ENCODE assay signal across 27 mouse cellular contexts in the genomic region with DNA sequence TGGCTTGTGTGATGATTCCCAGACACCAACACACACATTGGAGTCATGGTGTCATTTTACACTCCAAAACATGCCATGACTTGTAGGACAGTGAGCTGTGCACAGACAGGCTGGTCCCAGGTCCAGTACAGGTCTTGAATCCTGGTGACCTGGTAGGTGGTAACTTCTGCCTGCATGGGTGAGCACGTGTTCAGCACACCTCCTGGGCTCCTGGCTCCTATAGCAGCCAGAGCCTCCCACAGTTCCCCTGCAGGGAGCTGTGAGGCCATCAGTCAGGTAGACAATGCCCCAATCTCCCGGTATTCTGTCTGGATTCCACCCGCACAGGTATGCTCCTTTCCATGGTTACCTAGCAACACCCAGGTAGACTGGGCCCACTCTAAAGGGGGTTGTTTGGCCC. TPM values are rescaled to one million over a fixed set of nuclear protein-coding genes. Genes with fewer than 3 reads are reported as not detected.
DNase-seq lines count a peak whose midpoint lies in the region; ATAC-seq lines count a peak whose summit lies in the region.
"Had no signal": no experiment of that assay in that cellular context is flagged by ENCODE, and none has a peak within 500 bp of the region (broad histone marks: within the 10 kb centered on the region; RNA-seq: fewer than 3 reads in every experiment).

No protein-coding gene starts in this region.

- H3K36me3 ChIP-seq in embryonic facial prominence, embryonic 12.5 days = no peaks in the 10 kb centered on the region
- no peaks in the 10 kb centered on the region for H3K36me3 ChIP-seq in embryonic facial prominence, embryonic 10.5 days (replicated peaks)
- no peaks in the 10 kb centered on the region for H3K36me3 ChIP-seq in embryonic facial prominence, embryonic 13.5 days
- no peaks in the 10 kb centered on the region for H3K36me3 ChIP-seq in hindbrain, embryonic 12.5 days
- H3K36me3 ChIP-seq: G1E had no signal

- H3K9ac ChIP-seq in embryonic facial prominence, embryonic 12.5 days = no peak overlapping the region
- H3K9ac ChIP-seq in embryonic facial prominence, embryonic 13.5 days = no peak overlapping the region
- H3K9ac ChIP-seq in hindbrain, embryonic 12.5 days = no peak overlapping the region

- 0 out of 2 replicates have a peak, but pooled peaks have one; percentile 22 for ATAC-seq in embryonic facial prominence, embryonic 12.5 days (ENCODE audit: insufficient number of reproducible peaks, insufficient read depth, low FRiP score, low TSS enrichment)
- peak; percentile 53; the same call in 1 of the 2 replicates for ATAC-seq in embryonic facial prominence, embryonic 13.5 days (ENCODE audit: insufficient number of reproducible peaks, insufficient read depth, low FRiP score, low TSS enrichment, low read depth)
- ATAC-seq in hindbrain, embryonic 12.5 days (ENCODE audit: low FRiP score) = no peak
- ATAC-seq: activated CD4-positive, CD25-positive, alpha-beta regulatory T cell, adult 4 months; CD4-positive, CD25-positive, alpha-beta regulatory T cell, adult 4 months; Patski had no signal

- no peaks in the 10 kb centered on the region for H3K9me3 ChIP-seq in embryonic facial prominence, embryonic 12.5 days
- no peaks in the 10 kb centered on the region for H3K9me3 ChIP-seq in embryonic facial prominence, embryonic 10.5 days
- H3K9me3 ChIP-seq in embryonic facial prominence, embryonic 13.5 days = no peaks in the 10 kb centered on the region
- no peaks in the 10 kb centered on the region for H3K9me3 ChIP-seq in hindbrain, embryonic 12.5 days (replicated peaks)
- H3K9me3 ChIP-seq: G1E had no signal

- WGBS in embryonic facial prominence, embryonic 12.5 days = 72% methylated on average over 3 of the region's 3 CpGs
- WGBS in embryonic facial prominence, embryonic 10.5 days = 68% methylated on average over 3 of the region's 3 CpGs
- WGBS in embryonic facial prominence, embryonic 13.5 days = 53% methylated on average over 3 of the region's 3 CpGs
- 64% methylated on average over 3 of the region's 3 CpGs for WGBS in hindbrain, embryonic 12.5 days

- H3K4me1 ChIP-seq in embryonic facial prominence, embryonic 12.5 days = no peaks in the 10 kb centered on the region
- H3K4me1 ChIP-seq in embryonic facial prominence, embryonic 10.5 days = no peaks in the 10 kb centered on the region
- H3K4me1 ChIP-seq in embryonic facial prominence, embryonic 13.5 days = no peaks in the 10 kb centered on the region
- no peaks in the 10 kb centered on the region for H3K4me1 ChIP-seq in hindbrain, embryonic 12.5 days

- no peak for DNase-seq in embryonic facial prominence, embryonic 10.5 days (ENCODE audit: low spot score)
- peak; percentile 69 for DNase-seq in heart, adult 11 months
- DNase-seq in heart, postnatal 4 days = no peak
- DNase-seq: adrenal gland, adult 2 months; adrenal gland, adult 8-10 months; adrenal gland, postnatal 10 days; adrenal gland, postnatal 14 days; adrenal gland, postnatal 25 days; adrenal gland, postnatal 36 days; B cell, adult 2 months; cerebellum, adult 11 months; cerebellum, adult 11-12 months; cerebellum, adult 18-20 months had no signal

- no peak overlapping the region for H3K4me2 ChIP-seq in embryonic facial prominence, embryonic 12.5 days (replicated peaks)
- H3K4me2 ChIP-seq in embryonic facial prominence, embryonic 13.5 days = no peak overlapping the region
- no peak overlapping the region for H3K4me2 ChIP-seq in hindbrain, embryonic 12.5 days (replicated peaks)

- no peak overlapping the region for H3K4me3 ChIP-seq in embryonic facial prominence, embryonic 12.5 days
- no peak overlapping the region for H3K4me3 ChIP-seq in embryonic facial prominence, embryonic 10.5 days
- no peak overlapping the region for H3K4me3 ChIP-seq in embryonic facial prominence, embryonic 13.5 days
- no peak overlapping the region for H3K4me3 ChIP-seq in hindbrain, embryonic 12.5 days

- H3K27me3 ChIP-seq in embryonic facial prominence, embryonic 12.5 days = no peaks in the 10 kb centered on the region
- no peaks in the 10 kb centered on the region for H3K27me3 ChIP-seq in embryonic facial prominence, embryonic 10.5 days (replicated peaks; ENCODE audit: low read depth, poor library complexity, severe bottlenecking)
- no peaks in the 10 kb centered on the region for H3K27me3 ChIP-seq in embryonic facial prominence, embryonic 13.5 days
- no peaks in the 10 kb centered on the region for H3K27me3 ChIP-seq in hindbrain, embryonic 12.5 days
- H3K27me3 ChIP-seq: CH12.LX, Patski had no signal

- no peak overlapping the region for H3K27ac ChIP-seq in embryonic facial prominence, embryonic 12.5 days
- no peak overlapping the region for H3K27ac ChIP-seq in embryonic facial prominence, embryonic 10.5 days (replicated peaks)
- no peak overlapping the region for H3K27ac ChIP-seq in embryonic facial prominence, embryonic 13.5 days
- no peak overlapping the region for H3K27ac ChIP-seq in hindbrain, embryonic 12.5 days

RNA-seq across cellular contexts. Expression of a gene that starts 6.9 kb away (rescaled TPM):
- not detected in 2 replicates for polyA plus RNA-seq in embryonic facial prominence, embryonic 12.5 days (2016; fragmentation: Nextera tagmentation; extraction: Ambion mirVana)
- polyA plus RNA-seq in embryonic facial prominence, embryonic 10.5 days (2016; fragmentation: Nextera tagmentation; extraction: Ambion mirVana) = not detected in 2 replicates
- total RNA-seq in heart, postnatal 4 days (2021) = not detected
- not detected in 2 replicates for polyA plus RNA-seq in embryonic facial prominence, embryonic 13.5 days (2015; fragmentation: Nextera tagmentation; extraction: Ambion mirVana)
- not detected in 2 replicates for polyA plus RNA-seq in hindbrain, embryonic 12.5 days (2016; fragmentation: Nextera tagmentation; extraction: Ambion mirVana)
- total RNA-seq: adrenal gland, adult 18-20 months; adrenal gland, adult 2 months; adrenal gland, adult 8-10 months; adrenal gland, postnatal 25 days; adrenal gland, postnatal 36 days; CH12.LX; ES-E14; G1E; MEL had no signal
- polyA plus RNA-seq: activated CD4-positive, CD25-positive, alpha-beta regulatory T cell, adult 4 months; adrenal gland, adult 2 months; brain, embryonic 14.5 days; C2C12; CD4-positive, CD25-positive, alpha-beta regulatory T cell, adult 4 months; G1E; Patski had no signal

RNA-seq across cellular contexts. Expression of a gene that starts 38.1 kb away (rescaled TPM):
- polyA plus RNA-seq in embryonic facial prominence, embryonic 12.5 days (2016; fragmentation: Nextera tagmentation; extraction: Ambion mirVana) = 55.5 and 56.8 TPM in 2 replicates
- polyA plus RNA-seq in embryonic facial prominence, embryonic 10.5 days (2016; fragmentation: Nextera tagmentation; extraction: Ambion mirVana) = 52.4 and 53.0 TPM in 2 replicates
- 10 to 100 TPM; 17.9 to 25.7 TPM for total RNA-seq in heart, postnatal 4 days (2021)
- 51.3 and 54.2 TPM in 2 replicates for polyA plus RNA-seq in embryonic facial prominence, embryonic 13.5 days (2015; fragmentation: Nextera tagmentation; extraction: Ambion mirVana)
- polyA plus RNA-seq in hindbrain, embryonic 12.5 days (2016; fragmentation: Nextera tagmentation; extraction: Ambion mirVana) = 61.8 and 62.9 TPM in 2 replicates

RNA-seq across cellular contexts. Expression of a gene that starts 46.1 kb away (rescaled TPM):
- 1.4 and 1.5 TPM in 2 replicates for polyA plus RNA-seq in embryonic facial prominence, embryonic 12.5 days (2016; fragmentation: Nextera tagmentation; extraction: Ambion mirVana)
- 0.60 and 0.62 TPM in 2 replicates for polyA plus RNA-seq in embryonic facial prominence, embryonic 10.5 days (2016; fragmentation: Nextera tagmentation; extraction: Ambion mirVana)
- total RNA-seq in heart, postnatal 4 days (2021) = under 1 TPM; 0.29 to 0.48 TPM
- polyA plus RNA-seq in embryonic facial prominence, embryonic 13.5 days (2015; fragmentation: Nextera tagmentation; extraction: Ambion mirVana) = 3.5 and 3.7 TPM in 2 replicates
- 0.89 and 1.4 TPM in 2 replicates for polyA plus RNA-seq in hindbrain, embryonic 12.5 days (2016; fragmentation: Nextera tagmentation; extraction: Ambion mirVana)
- total RNA-seq: MEL had no signal

RNA-seq across cellular contexts. Expression of a gene that starts 46.7 kb away (rescaled TPM):
- not detected in 2 replicates for polyA plus RNA-seq in embryonic facial prominence, embryonic 12.5 days (2016; fragmentation: Nextera tagmentation; extraction: Ambion mirVana)
- polyA plus RNA-seq in embryonic facial prominence, embryonic 10.5 days (2016; fragmentation: Nextera tagmentation; extraction: Ambion mirVana) = not detected in 2 replicates
- total RNA-seq in heart, postnatal 4 days (2021) = not detected
- polyA plus RNA-seq in embryonic facial prominence, embryonic 13.5 days (2015; fragmentation: Nextera tagmentation; extraction: Ambion mirVana) = not detected in 2 replicates
- polyA plus RNA-seq in hindbrain, embryonic 12.5 days (2016; fragmentation: Nextera tagmentation; extraction: Ambion mirVana) = not detected in 2 replicates
- total RNA-seq: adrenal gland, adult 18-20 months; adrenal gland, adult 2 months; adrenal gland, adult 8-10 months; adrenal gland, postnatal 10 days; adrenal gland, postnatal 14 days; adrenal gland, postnatal 25 days; adrenal gland, postnatal 36 days; adrenal gland, postnatal 4 days; ES-E14; G1E; MEL had no signal
- polyA plus RNA-seq: activated CD4-positive, CD25-positive, alpha-beta regulatory T cell, adult 4 months; adrenal gland, adult 2 months; brain, embryonic 14.5 days; C2C12; CD4-positive, CD25-positive, alpha-beta regulatory T cell, adult 4 months; G1E; Patski had no signal
